Mouse (Mus musculus) bone marrow macrophage, adult 2 months (primary cell): ENCODE results near the gene Fbxo9.
"Not testable (repeated sequence)": the region's sequence is repeated elsewhere in the genome, so short reads cannot be mapped to it uniquely, and the experiment has no call there.

Source experiments
- CTCF ChIP-seq: IDR thresholded peaks from 2 replicates; pipeline ENCODE4 v1.5.1; 2012; ENCODE audit warnings: low read depth, mild to moderate bottlenecking, low read length, moderate library complexity
- POLR2A ChIP-seq: IDR thresholded peaks from 2 replicates; pipeline ENCODE4 v1.6.1; 2012; ENCODE audit warnings: mild to moderate bottlenecking, low read depth, low read length, borderline replicate concordance

DNA sequence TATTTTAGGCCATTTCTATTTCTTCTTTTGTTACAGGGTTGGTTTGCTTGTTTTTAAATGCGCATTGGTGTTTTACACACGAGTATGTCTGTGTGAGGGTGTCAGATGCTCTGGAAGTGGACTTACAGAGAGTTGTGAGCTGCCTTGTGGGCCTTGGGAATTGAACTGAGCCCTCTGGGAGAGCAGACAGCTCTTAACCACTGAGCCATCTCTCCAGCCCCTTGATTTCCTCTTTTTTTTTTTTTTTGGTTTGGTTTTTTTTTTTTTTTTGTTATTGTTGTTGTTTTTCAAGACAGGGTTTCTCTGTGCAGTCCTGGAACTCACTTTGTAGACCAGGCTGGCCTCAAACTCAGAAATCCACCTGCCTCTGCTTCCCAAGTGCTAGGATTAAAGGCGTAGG lies 35.6 kb downstream of the Fbxo9 start:
- TF ChIP-seq CTCF, POLR2A: not testable (repeated sequence)
